Mouse (Mus musculus) T-helper 17 cell (primary cell): ENCODE data around the gene Tymp.

ENCODE experiments used
- in situ Hi-C, 2 experiments: fragments of 300-600 bp; cut with MboI, MseI; formaldehyde crosslinking; loops; 1 replicate in 1 of 2; 2 replicates in 1 of 2; pipeline ENCODE4 v1.15.1; 2025; ENCODE audit warnings: high pct_unique_total_duplicates in 2 of 2

Tymp gene

DNA sequence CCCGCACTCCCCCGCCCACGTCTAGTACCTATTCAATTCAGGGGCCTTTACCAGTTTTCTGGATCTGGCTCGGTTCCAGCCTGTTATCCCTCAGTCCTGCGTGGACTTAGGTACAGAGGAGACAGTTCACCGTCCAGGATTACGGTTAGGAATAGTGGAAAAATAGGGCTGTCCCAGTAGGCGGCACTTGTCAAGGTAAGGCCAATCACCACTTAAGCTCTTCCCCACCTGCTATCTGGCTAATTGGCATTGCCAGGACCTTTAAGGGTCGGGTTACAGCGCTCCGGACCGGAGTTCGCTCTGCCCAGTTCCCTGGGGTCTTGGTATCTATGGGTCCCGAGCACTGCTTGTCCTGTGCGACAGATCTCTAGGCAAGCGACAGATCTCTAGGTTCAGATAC is at the start of gene Tymp:
Tymp (minus strand) TSS at position 83 of the 400 bp plus-strand sequence.
- in situ Hi-C loops = no loop called here

DNA sequence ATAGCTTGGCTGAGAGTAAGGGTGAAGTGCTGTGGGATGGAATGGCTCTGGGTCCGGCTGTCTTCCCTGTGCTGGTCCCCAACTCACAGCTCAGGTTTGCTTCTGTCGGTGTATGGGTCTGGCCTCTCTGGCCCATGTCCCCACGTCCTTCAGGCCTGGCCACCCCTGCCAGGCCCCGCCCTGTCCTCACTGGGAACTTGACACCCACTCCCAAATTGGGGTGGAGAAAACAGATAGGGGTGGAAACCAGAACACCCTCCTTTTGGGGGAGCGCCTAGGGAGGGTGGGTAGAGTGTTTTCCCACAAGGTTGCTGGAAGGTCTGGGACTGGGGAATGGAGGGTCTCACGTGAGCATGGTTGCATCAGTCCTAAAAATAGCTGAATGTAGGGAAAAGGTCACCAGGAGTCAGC is 48.9 kb upstream of the Tymp start, which contains the start of gene Cpt1b:
Cpt1b (minus strand) TSS at position 153 of the 411 bp plus-strand sequence.
- in situ Hi-C loops = loop anchor here in 1 of 2 experiments (5.0 kb wide), 1 partner anchor 73 kb away; no protein-coding TSS in a partner anchor

DNA sequence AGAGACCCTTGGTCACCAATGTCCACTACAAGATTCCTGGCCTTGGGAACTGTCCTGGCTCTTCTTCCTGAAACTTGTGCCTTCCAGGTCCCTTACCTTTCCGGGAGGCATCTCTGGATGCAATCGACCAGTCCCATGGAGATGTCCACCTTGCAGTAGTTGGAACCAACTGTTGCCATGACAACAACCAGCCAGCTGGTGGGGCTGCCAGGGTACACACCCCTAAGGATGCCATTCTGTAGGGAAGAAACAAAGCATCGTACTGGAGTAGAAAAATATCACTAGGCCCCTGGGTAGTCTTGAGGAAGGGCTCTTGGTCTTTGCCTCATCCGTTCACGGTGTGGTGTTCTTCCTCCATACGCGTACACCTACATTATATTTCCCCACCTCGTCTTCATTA is 47.8 kb upstream of the Tymp start:
- in situ Hi-C loops = loop anchor here in 1 of 2 experiments (5.0 kb wide), 1 partner anchor 72 kb away; no protein-coding TSS in a partner anchor

DNA sequence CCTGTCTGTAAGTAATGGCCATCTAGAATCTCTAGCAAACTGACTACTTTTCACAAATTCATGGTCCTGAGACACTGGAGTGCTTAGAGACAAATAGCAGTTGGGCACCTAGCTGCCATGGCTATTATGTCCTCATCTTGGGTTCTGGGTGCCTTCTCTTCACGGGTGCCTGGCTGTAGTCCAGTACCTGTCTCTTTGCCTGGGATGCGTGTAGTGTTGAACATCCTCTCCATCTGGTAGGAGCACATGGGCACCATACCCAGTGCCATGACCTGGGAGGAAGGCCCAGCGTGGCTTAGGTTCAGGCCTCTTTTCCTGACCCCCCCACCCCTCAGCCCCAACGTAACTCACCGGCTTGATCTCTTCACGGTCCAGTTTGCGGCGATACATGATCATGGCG is 45.1 kb upstream of the Tymp start:
- in situ Hi-C loops = no loop called here

DNA sequence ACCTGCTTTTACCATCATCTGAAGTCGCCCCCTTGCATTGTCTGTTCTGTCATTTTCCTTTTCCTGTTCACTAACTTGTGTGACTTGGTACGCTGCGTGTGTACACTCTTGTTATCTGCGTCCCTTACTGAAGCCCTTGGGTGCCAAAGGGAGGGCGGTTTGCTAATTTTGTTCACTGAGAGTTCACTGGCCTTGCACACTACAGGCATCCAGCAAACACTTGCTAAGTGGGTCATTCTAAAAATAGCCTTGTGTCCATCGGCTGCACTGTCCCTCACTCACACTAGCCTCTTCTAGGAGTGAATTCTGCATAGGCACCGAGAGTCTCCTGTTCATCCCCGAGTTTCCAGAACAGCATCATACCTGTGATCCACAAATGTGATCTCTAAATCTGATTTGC is 38.4 kb upstream of the Tymp start:
- in situ Hi-C loops = no loop called here

DNA sequence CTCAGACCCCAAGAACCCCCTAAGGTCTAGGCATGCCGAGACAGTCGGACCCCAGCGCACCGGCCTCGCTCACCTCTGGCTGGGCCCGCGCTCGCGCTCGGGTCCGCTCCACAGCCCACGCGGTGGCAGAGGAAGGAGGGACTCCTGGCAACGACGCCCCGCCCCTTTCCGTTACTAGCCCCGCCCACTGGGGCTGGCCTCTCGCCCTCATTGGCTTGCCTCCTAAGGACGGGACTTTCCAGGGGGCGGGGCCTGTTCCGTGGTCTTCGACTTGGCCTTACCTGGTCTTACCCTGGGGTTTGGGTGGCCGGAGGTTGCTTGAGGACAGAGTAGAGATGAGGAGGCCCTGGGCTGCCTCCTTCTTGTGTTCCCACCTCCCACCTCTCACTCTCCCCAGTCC is 33.3 kb upstream of the Tymp start, which contains the start of gene Syce3:
Syce3 (minus strand) TSS at position 386 of the 400 bp plus-strand sequence.
- in situ Hi-C loops = no loop called here

DNA sequence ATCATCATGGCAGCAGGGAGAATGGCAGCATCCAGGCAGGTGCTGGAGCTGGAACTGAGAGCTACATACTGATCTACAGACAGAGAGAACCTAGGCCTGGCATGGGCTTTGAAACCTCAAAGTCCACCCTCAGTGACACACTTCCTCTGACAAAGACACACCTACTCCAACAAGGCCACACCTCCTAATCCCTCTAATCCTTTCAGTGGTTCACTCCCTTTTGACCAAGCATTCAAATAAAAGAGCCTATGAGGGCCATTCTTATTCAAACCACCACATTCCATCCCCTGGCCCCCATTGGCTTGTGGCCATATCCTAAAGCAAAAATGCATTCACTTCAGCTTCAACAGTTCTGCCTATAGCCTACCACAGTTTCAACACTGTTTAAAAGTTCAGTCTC is 29.9 kb upstream of the Tymp start:
- in situ Hi-C loops = no loop called here

DNA sequence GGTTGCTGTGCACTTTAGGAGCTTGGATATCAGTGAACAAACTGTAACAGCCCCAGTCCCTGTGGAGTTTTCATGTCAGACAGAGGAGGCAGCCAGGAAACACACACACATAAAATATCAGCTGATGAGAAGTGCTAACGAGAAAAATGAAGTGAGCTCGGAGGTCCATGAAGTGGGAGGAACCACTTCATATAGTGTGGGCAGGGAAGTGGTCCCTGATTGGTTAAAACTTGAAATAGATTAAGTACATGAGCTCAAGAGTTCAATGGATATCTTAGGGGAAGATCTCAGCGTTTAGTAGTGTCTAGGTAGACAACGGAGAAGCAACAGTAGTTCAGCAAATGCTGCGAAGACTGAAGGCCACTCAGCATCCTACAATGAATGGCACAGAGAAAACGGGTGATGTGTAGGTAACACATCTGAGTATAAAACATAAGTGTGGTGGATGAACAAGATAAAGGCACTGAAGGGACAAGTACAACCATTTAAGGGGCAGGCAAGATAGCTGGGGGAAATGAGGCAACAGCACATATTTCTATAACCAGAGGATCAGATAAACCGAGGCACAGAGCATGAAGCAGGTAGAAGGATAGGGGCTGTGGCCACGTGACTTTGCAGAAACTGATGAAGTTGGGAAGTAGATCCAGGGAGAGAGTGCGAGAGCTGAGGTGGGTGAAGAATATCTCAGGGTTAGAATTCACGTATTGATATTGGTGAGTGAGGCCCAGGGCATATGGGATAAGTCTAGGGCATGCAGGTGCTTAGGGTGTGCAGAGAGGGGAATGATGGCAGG is 28.2 kb upstream of the Tymp start:
- in situ Hi-C loops = no loop called here

DNA sequence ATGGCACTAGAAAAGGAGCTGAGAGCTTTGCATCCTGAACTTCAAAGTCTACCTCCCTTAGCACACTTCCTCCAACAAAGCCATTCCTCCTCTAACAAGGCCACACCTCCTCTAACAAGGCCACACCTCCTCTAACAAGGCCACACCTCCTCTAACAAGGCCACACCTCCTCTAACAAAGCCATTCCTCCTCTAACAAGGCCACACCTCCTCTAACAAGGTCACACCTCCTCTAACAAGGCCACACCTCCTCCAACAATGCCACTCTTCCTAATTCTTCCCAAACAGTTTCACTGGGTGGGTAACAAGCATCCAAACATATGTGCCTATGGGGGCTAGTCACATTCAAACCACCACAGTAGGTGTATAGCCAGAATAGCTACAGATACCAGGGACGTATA is 25.6 kb upstream of the Tymp start:
- in situ Hi-C loops = no loop called here

DNA sequence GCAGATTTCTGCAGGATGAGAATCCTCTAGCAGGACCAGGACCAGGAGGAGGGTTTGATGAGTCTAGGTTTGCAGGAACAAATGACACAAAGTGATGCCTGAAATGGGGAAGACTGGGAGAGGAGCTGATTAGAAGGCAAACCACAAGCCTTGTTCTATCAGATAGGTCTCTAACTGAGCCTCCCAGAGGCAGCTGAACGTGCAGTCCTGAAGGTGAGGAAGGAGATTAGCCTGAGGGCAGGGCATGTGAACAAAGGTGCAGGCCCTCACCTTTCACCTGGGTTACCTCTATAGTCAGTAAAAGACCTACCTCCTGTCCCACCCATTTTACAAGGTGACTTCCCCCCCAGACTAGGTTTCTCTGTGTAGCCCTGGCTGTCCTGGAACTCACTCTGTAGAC is 22.9 kb upstream of the Tymp start:
- in situ Hi-C loops = no loop called here

DNA sequence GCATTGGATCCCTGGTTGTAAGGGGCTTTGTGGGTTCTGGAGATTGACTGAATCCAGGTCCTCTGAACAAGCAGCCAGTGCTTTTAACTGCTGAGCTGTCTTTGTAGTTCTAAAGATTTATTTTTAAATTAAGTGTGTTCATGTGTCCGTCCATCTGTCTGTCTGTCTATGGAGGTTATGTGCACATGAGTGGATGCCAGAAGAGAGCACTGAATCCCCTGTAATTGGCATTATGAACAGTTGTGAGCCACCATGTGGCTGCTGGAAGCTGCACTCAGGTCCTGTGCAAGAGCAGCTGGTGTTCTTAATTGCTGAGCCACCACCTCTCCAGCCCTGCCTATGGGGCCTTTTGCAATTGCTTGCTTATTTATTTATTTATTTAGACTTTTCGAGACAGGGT is 21.3 kb upstream of the Tymp start:
- in situ Hi-C loops = no loop called here

DNA sequence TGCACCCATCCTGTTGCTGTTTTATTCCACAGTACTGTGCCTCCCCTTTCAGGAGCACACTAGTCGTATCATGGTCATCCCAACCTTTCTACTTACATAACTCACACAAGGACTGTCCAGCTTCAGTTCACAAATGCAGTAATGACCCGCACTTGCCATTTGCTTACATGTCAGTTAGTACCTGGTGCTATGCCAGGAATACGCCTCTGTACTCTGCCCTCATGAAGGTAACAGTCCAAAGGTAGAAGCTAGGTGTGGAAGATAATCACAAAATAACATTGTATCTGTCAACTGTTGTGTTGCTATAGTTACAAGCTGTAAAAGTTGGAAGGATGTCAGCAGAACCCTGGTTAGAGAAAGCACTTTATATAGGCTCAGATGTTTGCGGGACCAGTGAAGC is 20.0 kb upstream of the Tymp start:
- in situ Hi-C loops = no loop called here

DNA sequence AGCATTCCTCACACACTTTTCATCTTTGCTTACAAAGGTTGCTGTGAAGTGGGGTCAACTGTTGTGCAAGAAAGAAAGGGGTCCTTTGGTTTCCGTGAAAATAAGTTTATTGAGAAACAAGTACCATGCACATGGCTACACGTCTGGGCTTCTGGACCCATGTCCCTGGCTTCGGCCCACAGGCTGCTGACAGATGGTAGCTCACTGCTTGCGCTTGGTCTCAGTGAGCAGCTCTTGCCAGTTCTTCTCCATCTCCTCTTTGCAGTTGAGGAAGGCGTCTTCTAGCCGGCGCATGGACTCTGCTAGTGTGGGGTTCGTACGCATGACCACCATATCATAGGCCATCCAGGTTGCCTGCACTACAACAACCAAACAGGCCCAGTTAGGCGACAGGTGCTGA is 13.2 kb upstream of the Tymp start:
- in situ Hi-C loops = no loop called here

DNA sequence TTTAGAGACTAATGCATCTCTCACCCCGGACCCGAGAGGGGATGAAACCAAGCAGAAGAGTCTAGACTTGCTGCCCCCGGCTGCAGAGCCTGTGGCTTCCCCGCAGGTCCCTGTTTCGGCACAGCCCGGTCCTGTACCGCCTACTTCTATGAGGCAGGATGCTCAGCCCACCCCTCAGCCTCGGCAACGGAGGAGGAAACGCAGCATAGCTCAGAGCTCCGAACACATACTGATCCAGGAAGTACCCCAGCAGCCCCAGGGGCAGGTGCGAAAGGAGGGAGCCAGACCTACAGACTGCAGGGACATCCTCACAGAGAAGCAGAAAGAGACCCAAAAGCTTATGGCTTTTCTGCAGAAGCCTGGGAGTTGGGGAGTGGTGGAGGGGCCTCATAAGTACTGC is 10.3 kb upstream of the Tymp start:
- in situ Hi-C loops = no loop called here

DNA sequence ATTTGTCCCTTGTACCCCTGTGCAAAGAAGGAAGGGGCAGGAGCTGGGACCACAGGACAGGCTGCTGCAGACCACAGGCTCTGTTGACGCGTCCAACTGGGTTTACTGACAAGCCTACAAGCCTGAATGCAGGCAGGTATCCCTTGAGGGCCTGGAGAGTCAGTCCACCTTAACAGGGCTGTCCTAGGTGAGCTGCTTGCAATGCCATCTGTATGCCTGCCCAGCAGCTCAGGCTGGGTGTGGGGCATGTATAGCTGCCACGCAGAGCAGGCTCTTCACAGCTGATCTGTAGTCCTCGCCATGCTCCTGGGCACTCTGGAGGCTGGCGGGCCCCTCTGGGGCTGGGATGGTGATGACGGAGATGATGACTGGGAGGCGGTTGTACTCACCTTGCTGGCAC is 7.8 kb upstream of the Tymp start, which contains the start of gene Klhdc7b:
Klhdc7b (plus strand) TSS at position 301 of the 400 bp plus-strand sequence.
- in situ Hi-C loops = no loop called here

DNA sequence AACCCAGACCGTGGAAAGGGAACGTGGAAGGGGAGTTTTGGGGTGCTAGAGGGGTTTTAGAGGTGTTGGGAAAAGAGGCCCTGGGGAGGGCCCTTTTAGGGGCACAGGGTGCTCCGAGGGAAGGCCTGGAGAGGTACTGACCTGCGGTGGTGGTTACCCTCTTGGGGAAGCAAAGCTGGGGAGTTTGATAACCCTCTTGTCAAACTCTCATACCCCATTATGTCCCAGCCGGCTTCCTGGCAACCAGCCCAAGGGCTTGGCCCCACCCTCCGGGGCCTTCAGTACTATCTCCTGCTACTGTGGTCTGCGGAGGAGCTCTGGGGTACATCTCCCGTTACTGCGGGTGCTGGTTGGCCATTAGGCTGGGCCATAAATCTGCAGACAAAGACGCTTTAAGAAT is 2.6 kb upstream of the Tymp start:
- in situ Hi-C loops = no loop called here

DNA sequence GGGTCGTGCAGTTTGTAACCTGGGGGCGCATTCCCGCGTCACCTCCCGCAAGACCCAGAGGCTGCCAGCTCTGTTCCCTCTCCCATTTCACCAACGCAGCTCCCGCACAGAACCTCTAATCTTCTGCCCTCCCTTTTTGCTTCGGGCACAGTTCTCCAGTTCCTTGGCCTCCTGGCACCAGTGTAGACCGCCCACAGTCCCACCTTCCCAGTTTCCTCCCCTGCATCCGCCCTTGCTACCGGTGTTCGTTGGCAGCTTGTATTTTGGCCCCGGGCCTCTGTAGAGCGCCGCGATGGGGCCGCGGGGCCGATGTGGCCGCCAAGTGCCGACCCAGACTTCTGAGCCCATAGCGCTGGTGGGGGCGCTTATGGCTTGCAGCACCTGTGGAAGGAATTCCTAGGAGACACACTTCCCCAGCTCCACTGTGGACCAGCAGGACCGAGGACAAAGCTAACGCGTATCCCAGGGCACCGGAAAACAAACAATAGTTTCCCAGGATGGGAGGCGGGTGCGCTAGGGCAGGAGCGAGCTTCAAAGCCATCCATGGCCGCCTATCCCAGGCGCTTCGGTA is 2.1 kb upstream of the Tymp start, which contains the start of gene Odf3b:
Odf3b (minus strand) TSS at position 452 of the 571 bp plus-strand sequence.
- in situ Hi-C loops = no loop called here

DNA sequence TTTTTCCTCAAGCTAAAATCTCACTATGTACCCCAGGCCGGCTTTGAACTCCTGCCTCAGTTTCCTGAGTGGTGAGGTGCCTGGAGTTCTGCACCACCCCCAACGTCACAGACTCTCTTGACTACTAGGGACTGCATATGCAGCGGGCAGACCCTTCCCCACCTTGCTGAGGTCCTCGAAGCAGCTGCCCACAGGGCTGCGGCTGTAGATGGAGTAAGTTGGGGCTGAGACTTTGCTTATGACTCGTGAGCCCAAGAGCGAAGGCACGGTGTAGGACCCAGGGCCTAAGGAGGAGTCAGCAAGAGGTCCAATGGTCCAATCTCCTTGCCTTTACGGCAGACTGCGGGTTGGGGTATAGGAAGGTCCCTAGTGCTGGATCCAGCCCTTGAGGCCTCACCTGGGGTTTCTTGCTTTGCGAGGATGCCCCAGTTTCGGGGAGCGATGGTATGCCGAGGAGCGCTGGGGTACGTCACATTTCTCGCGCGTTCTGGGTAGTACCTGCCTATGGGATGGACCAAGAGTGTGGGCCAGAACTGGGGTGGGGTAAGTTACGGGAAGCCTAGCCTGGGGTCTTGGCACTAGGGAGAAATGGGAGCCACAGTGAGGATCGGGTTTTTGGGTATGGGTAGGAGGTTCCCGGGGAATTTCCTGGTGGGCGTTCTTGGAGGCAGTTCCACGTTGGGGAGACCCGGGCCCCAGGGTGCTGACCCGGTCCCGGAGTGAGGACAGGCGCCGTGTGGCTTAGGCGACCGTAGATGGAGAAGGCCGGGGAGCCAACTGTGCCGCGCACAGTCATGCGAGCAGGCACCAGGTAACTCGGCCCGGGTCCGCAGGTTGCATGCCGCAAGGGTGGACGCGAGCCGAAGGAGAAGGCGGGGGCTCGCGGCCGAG is 1.3 kb upstream of the Tymp start:
- in situ Hi-C loops = no loop called here

DNA sequence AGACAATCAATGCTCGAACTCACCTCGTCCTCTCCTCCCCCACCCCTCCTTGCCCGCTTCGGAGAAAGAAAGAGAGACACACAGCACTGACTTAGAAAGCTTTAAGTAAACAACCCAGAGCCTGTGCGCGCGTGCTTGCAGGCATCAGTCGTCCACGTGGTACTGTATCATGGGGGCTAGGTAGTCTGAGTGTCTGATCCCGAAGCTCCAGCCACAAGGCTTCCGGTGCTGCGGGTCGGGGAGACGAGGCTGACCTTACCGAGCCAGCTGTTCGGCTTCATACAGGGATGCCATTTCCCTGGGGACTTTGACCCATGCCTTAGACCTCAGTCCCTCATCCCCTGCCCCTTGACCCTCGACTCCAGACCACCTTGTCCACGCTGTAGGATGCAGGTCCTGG is 523 bp upstream of the Tymp start:
- in situ Hi-C loops = no loop called here

DNA sequence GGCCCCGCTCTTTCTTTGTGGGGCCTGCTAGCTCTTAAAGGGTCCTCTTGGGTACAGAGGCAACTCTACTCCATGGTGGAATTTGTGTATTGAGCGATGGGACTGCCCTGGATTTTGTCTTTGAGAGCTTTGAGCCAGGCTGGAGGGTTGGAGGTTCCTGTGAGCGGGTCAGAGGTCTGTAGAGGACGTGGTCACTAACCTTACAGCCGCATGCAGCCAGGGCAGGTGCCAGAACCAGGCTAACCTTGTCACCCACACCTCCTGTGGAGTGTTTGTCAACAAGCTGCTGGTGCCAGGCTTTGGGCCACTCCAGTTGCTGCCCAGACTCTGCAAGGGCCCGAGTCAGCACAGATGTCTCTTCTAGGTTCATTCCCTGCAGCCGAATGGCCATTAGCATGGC is 799 bp downstream of the Tymp start:
- in situ Hi-C loops = no loop called here

DNA sequence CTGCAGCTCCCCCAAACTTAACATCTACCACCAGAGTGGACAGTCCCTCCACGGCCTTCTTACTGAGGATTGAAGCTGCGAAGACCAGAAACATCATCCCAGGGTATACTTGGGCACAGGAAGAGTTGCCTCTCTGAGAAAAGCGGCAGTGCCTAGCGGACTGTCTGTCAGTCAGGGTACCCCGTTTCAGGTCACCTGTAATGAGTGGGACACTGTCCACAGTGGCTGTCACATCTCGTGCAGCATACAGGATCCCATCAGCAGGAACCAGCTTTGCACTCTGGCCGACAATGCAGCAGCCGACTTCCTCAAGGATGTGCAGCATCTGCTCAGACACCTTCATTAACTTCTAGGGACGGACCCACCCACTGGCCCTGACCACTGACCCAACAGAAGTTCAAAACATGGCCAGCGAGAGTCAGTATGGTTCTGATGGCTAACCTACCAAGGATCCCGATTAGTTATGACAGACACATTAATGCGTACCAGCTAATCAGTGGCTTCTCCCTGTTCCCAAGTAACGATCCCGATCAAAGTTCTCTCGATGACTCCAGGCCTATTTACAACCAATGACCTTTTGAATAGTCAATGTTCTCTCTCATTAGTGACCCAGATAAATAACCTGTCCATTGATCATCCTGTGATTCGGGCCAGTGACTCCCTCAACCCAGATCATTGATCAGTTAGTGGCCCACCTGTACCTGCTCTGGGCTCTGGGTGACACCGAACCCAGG is 1.9 kb downstream of the Tymp start:
- in situ Hi-C loops = no loop called here
